Mouse (Mus musculus) right cerebral cortex, postnatal 10 days (tissue): ENCODE measurements around the gene Plce1.
A peak's percentile ranks its signal among the peaks of the same experiment; 100 is the strongest.
"Not testable (repeated sequence)": the region's sequence is repeated elsewhere in the genome, so short reads cannot be mapped to it uniquely, and the experiment has no call there.

Source experiments
- DNase-seq, 2 experiments: peaks; one replicate each; pipeline ENCODE4 v3.0.0; 2021; ENCODE audit warnings: low spot score in 2 of 2

Gene Plce1

GRCm38 (mm10) chr19:38639050-38639449 is 158.1 kb downstream of the Plce1 start:
- no peak for DNase-seq

- DNase-seq: peak; percentile 66 to 68
These were observed 158.9 kb downstream of the Plce1 start for GRCm38 (mm10) chr19:38639805-38640204.

- DNase-seq: not testable (repeated sequence)
These were observed 161.6 kb downstream of the Plce1 start for GRCm38 (mm10) chr19:38642515-38642914.

GRCm38 (mm10) chr19:38644871-38645595 is 164.1 kb downstream of the Plce1 start:
- no peak for DNase-seq

- DNase-seq: no peak
These were observed 177.1 kb downstream of the Plce1 start for GRCm38 (mm10) chr19:38657980-38658379.

GRCm38 (mm10) chr19:38665398-38665797 is 184.5 kb downstream of the Plce1 start:
- DNase-seq: no peak

- DNase-seq: no peak
These were observed 191.2 kb downstream of the Plce1 start for GRCm38 (mm10) chr19:38672015-38672600.

GRCm38 (mm10) chr19:38673936-38674335 is 193.0 kb downstream of the Plce1 start:
- no peak for DNase-seq

GRCm38 (mm10) chr19:38678655-38679054 is 197.7 kb downstream of the Plce1 start:
- no peak for DNase-seq

- no peak for DNase-seq
These were observed 198.6 kb downstream of the Plce1 start for GRCm38 (mm10) chr19:38679520-38679919.

GRCm38 (mm10) chr19:38687326-38687725 is 206.4 kb downstream of the Plce1 start:
- no peak for DNase-seq

GRCm38 (mm10) chr19:38688741-38689507 is 208.0 kb downstream of the Plce1 start:
- no peak for DNase-seq

- no peak for DNase-seq
These were observed 209.4 kb downstream of the Plce1 start for GRCm38 (mm10) chr19:38690276-38690675.

GRCm38 (mm10) chr19:38691533-38691932 is 210.6 kb downstream of the Plce1 start:
- DNase-seq: no peak

GRCm38 (mm10) chr19:38693331-38693730 is 212.4 kb downstream of the Plce1 start:
- no peak for DNase-seq

GRCm38 (mm10) chr19:38693769-38694168 is 212.9 kb downstream of the Plce1 start:
- DNase-seq: no peak

GRCm38 (mm10) chr19:38701776-38702175 is 220.9 kb downstream of the Plce1 start:
- no peak for DNase-seq

- DNase-seq: no peak
These were observed 223.8 kb downstream of the Plce1 start for GRCm38 (mm10) chr19:38704742-38705141.

- DNase-seq: no peak
These were observed 224.3 kb downstream of the Plce1 start for GRCm38 (mm10) chr19:38705244-38705643.

GRCm38 (mm10) chr19:38706449-38706848 is 225.5 kb downstream of the Plce1 start:
- DNase-seq: no peak

GRCm38 (mm10) chr19:38709376-38709775 is 228.5 kb downstream of the Plce1 start:
- peak in 1 of 2 experiments; percentile 39 for DNase-seq

- DNase-seq: no peak
These were observed 240.9 kb downstream of the Plce1 start for GRCm38 (mm10) chr19:38721808-38722207.

GRCm38 (mm10) chr19:38722982-38723381 is 242.1 kb downstream of the Plce1 start:
- no peak for DNase-seq
